Mouse (Mus musculus) midbrain, embryonic 16.5 days (tissue): ENCODE data around the gene Gm28048. TPM values are rescaled to one million over a fixed set of nuclear protein-coding genes. Genes with fewer than 3 reads are reported as not detected.

ENCODE experiments used
- ATAC-seq: fragments of 200-750 bp; cut with Nextera tagmentation; 2 replicates; pipeline ENCODE4 v1.8.0; 2017; ENCODE audit warnings: moderate TSS enrichment
- H3K27ac ChIP-seq: fragments of 300-500 bp; sonication (generic); 2 replicates; pipeline ENCODE4 v1.5.1; 2014; ENCODE audit warnings: mild to moderate bottlenecking, low read length, mixed read lengths
- H3K27me3 ChIP-seq: fragments of 300-500 bp; sonication (generic); 2 replicates; pipeline ENCODE4 v1.6.1; 2014; ENCODE audit warnings: low read depth, low read length, mixed read lengths; ENCODE audit not compliant: control insufficient read depth, insufficient read depth
- H3K36me3 ChIP-seq: fragments of 300-500 bp; sonication (generic); 2 replicates; pipeline ENCODE4 v1.6.1; 2014; ENCODE audit warnings: mild to moderate bottlenecking, low read length, moderate library complexity, mixed read lengths; ENCODE audit not compliant: control insufficient read depth, insufficient read depth
- H3K4me1 ChIP-seq: fragments of 300-500 bp; sonication (generic); 2 replicates; pipeline ENCODE4 v1.6.1; 2014; ENCODE audit warnings: mild to moderate bottlenecking, low read length, mixed read lengths; ENCODE audit not compliant: control insufficient read depth, insufficient read depth
- H3K4me2 ChIP-seq: fragments of 300-500 bp; sonication (generic); 2 replicates; pipeline ENCODE4 v1.6.1; 2014; ENCODE audit warnings: mild to moderate bottlenecking, low read length, mixed read lengths
- H3K4me3 ChIP-seq: fragments of 300-500 bp; sonication (generic); 2 replicates; pipeline ENCODE4 v1.5.1; 2014; ENCODE audit warnings: low read depth, mild to moderate bottlenecking, low read length, moderate library complexity, mixed read lengths
- H3K9ac ChIP-seq: fragments of 300-500 bp; sonication (generic); 2 replicates; pipeline ENCODE4 v1.6.1; 2014; ENCODE audit warnings: low read depth, low read length, mixed read lengths
- H3K9me3 ChIP-seq: fragments of 300-500 bp; sonication (generic); replicated peaks from 2 replicates; pipeline ENCODE4 v1.6.1; 2014; ENCODE audit warnings: mild to moderate bottlenecking, low read length, mixed read lengths; ENCODE audit not compliant: control insufficient read depth, poor library complexity, severe bottlenecking
- WGBS: fragments of 180-500 bp; shearing (Covaris S2); extraction: QIAGEN DNeasy Blood & Tissue Kit; methylation state at CpG from one replicate; pipeline ENCODE4 v1.1.7; 2014; 5-methylcytosine and 5-hydroxymethylcytosine counted together
- polyA plus RNA-seq: library from polyadenylated mRNA; unstranded; fragments of >200 nt; fragmentation: Nextera tagmentation; extraction: Ambion mirVana; gene quantifications from 2 replicates; pipeline ENCODE4 v1.2.1, GENCODE M21; 2015

Gm28048 gene
- polyA plus RNA-seq, 1 experiment from 2014 or later: 2.9 TPM

- WGBS: 93% methylated on average over 5 of the region's 5 CpGs
- Histone ChIP-seq H3K4me2 (no peak overlapping the region), H3K27me3 (peaks cover 6% of the 10 kb centered on the region), H3K4me1 (no peaks in the 10 kb centered on the region), H3K36me3 (no peaks in the 10 kb centered on the region), H3K27ac (no peak overlapping the region), H3K9ac (no peak overlapping the region), H3K4me3 (no peak overlapping the region), H3K9me3 (no peaks in the 10 kb centered on the region)
- no peak for ATAC-seq
Observed at GRCm38 (mm10) chr11:22867691-22868090, 114.2 kb downstream of the Gm28048 start.

- Histone ChIP-seq H3K9me3 (no peaks in the 10 kb centered on the region), H3K4me3 (no peak overlapping the region), H3K27me3 (peaks cover 17% of the 10 kb centered on the region), H3K4me2 (no peak overlapping the region), H3K9ac (no peak overlapping the region), H3K27ac (no peak overlapping the region), H3K36me3 (no peaks in the 10 kb centered on the region), H3K4me1 (no peaks in the 10 kb centered on the region)
- ATAC-seq: no peak
- WGBS: 79% methylated on average over 7 of the region's 7 CpGs
Observed at GRCm38 (mm10) chr11:22865635-22866246, 116.1 kb downstream of the Gm28048 start.

- no peak for ATAC-seq
- Histone ChIP-seq H3K4me3 (no peak overlapping the region), H3K27ac (no peak overlapping the region), H3K4me1 (peaks cover 7% of the 10 kb centered on the region), H3K9ac (no peak overlapping the region), H3K9me3 (no peaks in the 10 kb centered on the region), H3K27me3 (peaks cover 28% of the 10 kb centered on the region), H3K36me3 (no peaks in the 10 kb centered on the region), H3K4me2 (no peak overlapping the region)
- WGBS: 50% methylated on average over 8 of the region's 8 CpGs
Observed at GRCm38 (mm10) chr11:22864305-22865060, 117.4 kb downstream of the Gm28048 start.

GRCm38 (mm10) chr11:22863581-22863980 is 118.3 kb downstream of the Gm28048 start:
- H3K9ac ChIP-seq: no peak overlapping the region
- WGBS: 49% methylated on average over 4 of the region's 4 CpGs

GRCm38 (mm10) chr11:22861315-22861714 is 120.6 kb downstream of the Gm28048 start:
- Histone ChIP-seq H3K4me1 (peaks cover 17% of the 10 kb centered on the region), H3K9me3 (no peaks in the 10 kb centered on the region), H3K4me2 (no peak overlapping the region), H3K4me3 (no peak overlapping the region), H3K27me3 (peaks cover 42% of the 10 kb centered on the region), H3K27ac (no peak overlapping the region), H3K36me3 (no peaks in the 10 kb centered on the region), H3K9ac (no peak overlapping the region)
- no peak for ATAC-seq
- 70% methylated on average over 4 of the region's 4 CpGs for WGBS

More at GRCm38 (mm10) chr11:22863581-22863980, 118.3 kb downstream of the Gm28048 start:
- H3K9me3 ChIP-seq: no peaks in the 10 kb centered on the region
- H3K27ac ChIP-seq: no peak overlapping the region
- H3K4me3 ChIP-seq: no peak overlapping the region
- peaks cover 12% of the 10 kb centered on the region for H3K4me1 ChIP-seq
- H3K36me3 ChIP-seq: no peaks in the 10 kb centered on the region
- ATAC-seq: no peak
- H3K4me2 ChIP-seq: no peak overlapping the region
- H3K27me3 ChIP-seq: peaks cover 32% of the 10 kb centered on the region

GRCm38 (mm10) chr11:22860335-22861227 is 121.3 kb downstream of the Gm28048 start, which contains the start of gene B3gnt2:
Gene B3gnt2 (minus strand): TSS chr11:22860961.
- H3K27me3 ChIP-seq: peaks cover 42% of the 10 kb centered on the region
- no peaks in the 10 kb centered on the region for H3K36me3 ChIP-seq
- 6% methylated on average over 41 of the region's 41 CpGs for WGBS
- H3K4me3 ChIP-seq: peak within 1 kb of the TSS; percentile 82
- peak; percentile 33 for ATAC-seq
- H3K4me1 ChIP-seq: peaks cover 17% of the 10 kb centered on the region
- H3K9me3 ChIP-seq: no peaks in the 10 kb centered on the region
- H3K4me2 ChIP-seq: peak within 1 kb of the TSS; percentile 100
- no peak within 1 kb of the TSS for H3K27ac ChIP-seq
- H3K9ac ChIP-seq: peak within 1 kb of the TSS; percentile 73

- H3K36me3 ChIP-seq: no peaks in the 10 kb centered on the region
- no peak overlapping the region for H3K27ac ChIP-seq
- H3K9ac ChIP-seq: peak overlapping the region; percentile 73
- H3K4me2 ChIP-seq: peak overlapping the region; percentile 100
- peak; percentile 91 for ATAC-seq
- peak overlapping the region; percentile 82 for H3K4me3 ChIP-seq
- peaks cover 42% of the 10 kb centered on the region for H3K27me3 ChIP-seq
- WGBS: 0% methylated on average over 51 of the region's 55 CpGs
- H3K9me3 ChIP-seq: no peaks in the 10 kb centered on the region
- peaks cover 17% of the 10 kb centered on the region for H3K4me1 ChIP-seq
Observed at GRCm38 (mm10) chr11:22859633-22860334, 122.1 kb downstream of the Gm28048 start.

- H3K4me2 ChIP-seq: peak overlapping the region; percentile 100
- peak overlapping the region; percentile 73 for H3K9ac ChIP-seq
- peak; percentile 74 for ATAC-seq
- H3K27me3 ChIP-seq: peaks cover 42% of the 10 kb centered on the region
- no peaks in the 10 kb centered on the region for H3K9me3 ChIP-seq
- WGBS: under 1% methylated on average over 26 of the region's 41 CpGs
- H3K36me3 ChIP-seq: no peaks in the 10 kb centered on the region
- H3K27ac ChIP-seq: no peak overlapping the region; the same call in 1 of the 2 replicates
- H3K4me3 ChIP-seq: peak overlapping the region; percentile 82
- H3K4me1 ChIP-seq: peaks cover 17% of the 10 kb centered on the region
Observed at GRCm38 (mm10) chr11:22859301-22859632, 122.6 kb downstream of the Gm28048 start.
